Mouse (Mus musculus) kidney, adult 18-20 months (tissue): ENCODE data around the gene 2310057N15Rik.
"Not testable (repeated sequence)": the region's sequence is repeated elsewhere in the genome, so short reads cannot be mapped to it uniquely, and the experiment has no call there.

ENCODE experiments used
- DNase-seq: peaks from one replicate; pipeline ENCODE4 v3.0.0; 2021

2310057N15Rik gene

GRCm38 (mm10) chr16:88774106-88774505 is at the start of gene 2310057N15Rik:
2310057N15Rik (minus strand) TSS chr16:88774206.
- no peak for DNase-seq

- DNase-seq: no peak
Observed at GRCm38 (mm10) chr16:88823736-88824135, 49.7 kb upstream of the 2310057N15Rik start.

GRCm38 (mm10) chr16:88820066-88820465 is 46.1 kb upstream of the 2310057N15Rik start, which contains the start of gene Krtap15:
Krtap15 (plus strand) TSS chr16:88820215.
- no peak for DNase-seq

- no peak for DNase-seq
Observed at GRCm38 (mm10) chr16:88811827-88812226, 37.8 kb upstream of the 2310057N15Rik start, which contains the start of gene Gm20741. Gm20741 (minus strand) TSS chr16:88812220.

GRCm38 (mm10) chr16:88786786-88787185 is 12.8 kb upstream of the 2310057N15Rik start:
- no peak for DNase-seq

GRCm38 (mm10) chr16:88777596-88777995 is 3.6 kb upstream of the 2310057N15Rik start, which contains the start of gene Gm5965:
Gm5965 (plus strand) TSS chr16:88777896.
- DNase-seq: no peak

- DNase-seq: not testable (repeated sequence)
Observed at GRCm38 (mm10) chr16:88758547-88758946, 15.5 kb downstream of the 2310057N15Rik start, which contains the start of gene 2310034C09Rik. 2310034C09Rik (plus strand) TSS chr16:88758847.

GRCm38 (mm10) chr16:88751535-88751934 is 22.5 kb downstream of the 2310057N15Rik start, which contains the start of gene Krtap13:
Krtap13 (minus strand) TSS chr16:88751635.
- DNase-seq: not testable (repeated sequence)

GRCm38 (mm10) chr16:88747943-88748342 is 26.1 kb downstream of the 2310057N15Rik start:
- DNase-seq: no peak

- no peak for DNase-seq
Observed at GRCm38 (mm10) chr16:88744750-88745340, 29.2 kb downstream of the 2310057N15Rik start.

GRCm38 (mm10) chr16:88735391-88735790 is 38.6 kb downstream of the 2310057N15Rik start:
- no peak for DNase-seq

GRCm38 (mm10) chr16:88728812-88729275 is 45.2 kb downstream of the 2310057N15Rik start, which contains the start of gene Krtap13-1:
Krtap13-1 (plus strand) TSS chr16:88728862.
- DNase-seq: no peak
